Mouse (Mus musculus): ENCODE data around the gene Gm28729.

DNA sequence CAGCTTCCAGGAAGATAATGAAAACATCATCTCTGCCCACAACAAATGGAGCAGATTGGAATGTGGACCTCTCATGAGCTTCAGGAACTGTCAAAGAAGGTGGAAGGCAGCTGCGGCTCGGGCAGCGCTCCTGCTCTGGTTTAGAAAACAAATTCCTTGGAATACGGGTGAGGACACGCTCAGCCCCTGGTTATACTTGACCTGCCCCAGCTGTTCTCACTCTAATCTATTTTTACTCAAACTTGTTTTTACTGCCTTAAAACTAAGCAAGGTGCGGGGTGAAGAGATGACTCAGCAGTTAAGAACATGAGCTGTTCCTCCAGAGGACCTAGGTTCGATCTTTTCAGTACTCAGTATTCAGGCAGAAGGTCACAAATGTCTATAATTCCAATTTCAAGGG is 23.8 kb downstream of the Gm28729 start:
- TF ChIP-seq TCF3 (IDR thresholded peaks at IDR 0.05; ENCODE audit: insufficient read length, low read depth) (no peak), MAX (IDR thresholded peaks at IDR 0.05; ENCODE audit: low read depth) (no peak), E2F4 (IDR thresholded peaks at IDR 0.05; ENCODE audit: insufficient read depth) (no peak), SRF (IDR thresholded peaks at IDR 0.05; ENCODE audit: control insufficient read depth, insufficient read length, low read depth) (no peak), POLR2AphosphoS2 (IDR thresholded peaks at IDR 0.05; ENCODE audit: insufficient read length, low read depth) (no peak), TCF12 (IDR thresholded peaks at IDR 0.05; ENCODE audit: insufficient read depth, poor library complexity, severe bottlenecking) (peak; percentile 47), POLR2A (IDR thresholded peaks at IDR 0.05; ENCODE audit: insufficient read length, low read depth) (no peak)

All from myocyte (in vitro differentiated cells).